Mouse (Mus musculus): ENCODE results near the gene Cdh23.

The Cdh23 gene

GRCm38 (mm10) chr10:60635568-60636295 is 60.6 kb downstream of the Cdh23 start:
- ATAC-seq (ENCODE audit: low TSS enrichment): no peak

GRCm38 (mm10) chr10:60634391-60634790 is 61.9 kb downstream of the Cdh23 start:
- peak; percentile 88 for ATAC-seq (ENCODE audit: low TSS enrichment)

- ATAC-seq (ENCODE audit: low TSS enrichment): no peak
Observed at GRCm38 (mm10) chr10:60626086-60626485, 70.2 kb downstream of the Cdh23 start.

GRCm38 (mm10) chr10:60625511-60625910 is 70.8 kb downstream of the Cdh23 start:
- ATAC-seq (ENCODE audit: low TSS enrichment): no peak

- no peak for ATAC-seq (ENCODE audit: low TSS enrichment)
Observed at GRCm38 (mm10) chr10:60624945-60625344, 71.3 kb downstream of the Cdh23 start.

- no peak for ATAC-seq (ENCODE audit: low TSS enrichment)
Observed at GRCm38 (mm10) chr10:60624217-60624708, 72.0 kb downstream of the Cdh23 start.

- no peak for ATAC-seq (ENCODE audit: low TSS enrichment)
Observed at GRCm38 (mm10) chr10:60622836-60623235, 73.5 kb downstream of the Cdh23 start.

GRCm38 (mm10) chr10:60621470-60622170 is 74.7 kb downstream of the Cdh23 start:
- ATAC-seq (ENCODE audit: low TSS enrichment): no peak

- ATAC-seq (ENCODE audit: low TSS enrichment): no peak
Observed at GRCm38 (mm10) chr10:60615898-60616297, 80.4 kb downstream of the Cdh23 start.

- ATAC-seq (ENCODE audit: low TSS enrichment): no peak
Observed at GRCm38 (mm10) chr10:60612893-60613292, 83.4 kb downstream of the Cdh23 start.

- ATAC-seq (ENCODE audit: low TSS enrichment): no peak
Observed at GRCm38 (mm10) chr10:60607166-60607565, 89.1 kb downstream of the Cdh23 start.

- ATAC-seq (ENCODE audit: low TSS enrichment): no peak
Observed at GRCm38 (mm10) chr10:60606661-60607060, 89.6 kb downstream of the Cdh23 start.

- ATAC-seq (ENCODE audit: low TSS enrichment): no peak
Observed at GRCm38 (mm10) chr10:60602235-60602634, 94.1 kb downstream of the Cdh23 start.

GRCm38 (mm10) chr10:60595166-60595565 is 101.1 kb downstream of the Cdh23 start:
- no peak for ATAC-seq (ENCODE audit: low TSS enrichment)

GRCm38 (mm10) chr10:60592881-60593575 is 103.3 kb downstream of the Cdh23 start:
- peak; percentile 38; the same call in 1 of the 2 replicates for ATAC-seq (ENCODE audit: low TSS enrichment)

- no peak for ATAC-seq (ENCODE audit: low TSS enrichment)
Observed at GRCm38 (mm10) chr10:60591281-60591680, 105.0 kb downstream of the Cdh23 start.

- no peak for ATAC-seq (ENCODE audit: low TSS enrichment)
Observed at GRCm38 (mm10) chr10:60590241-60590640, 106.0 kb downstream of the Cdh23 start.

GRCm38 (mm10) chr10:60585691-60586090 is 110.6 kb downstream of the Cdh23 start:
- ATAC-seq (ENCODE audit: low TSS enrichment): no peak

GRCm38 (mm10) chr10:60582956-60583355 is 113.3 kb downstream of the Cdh23 start:
- ATAC-seq (ENCODE audit: low TSS enrichment): no peak

- ATAC-seq (ENCODE audit: low TSS enrichment): no peak
Observed at GRCm38 (mm10) chr10:60580666-60581065, 115.6 kb downstream of the Cdh23 start.

GRCm38 (mm10) chr10:60578738-60579538 is 117.4 kb downstream of the Cdh23 start:
- ATAC-seq (ENCODE audit: low TSS enrichment): no peak
